In the genomic region with DNA sequence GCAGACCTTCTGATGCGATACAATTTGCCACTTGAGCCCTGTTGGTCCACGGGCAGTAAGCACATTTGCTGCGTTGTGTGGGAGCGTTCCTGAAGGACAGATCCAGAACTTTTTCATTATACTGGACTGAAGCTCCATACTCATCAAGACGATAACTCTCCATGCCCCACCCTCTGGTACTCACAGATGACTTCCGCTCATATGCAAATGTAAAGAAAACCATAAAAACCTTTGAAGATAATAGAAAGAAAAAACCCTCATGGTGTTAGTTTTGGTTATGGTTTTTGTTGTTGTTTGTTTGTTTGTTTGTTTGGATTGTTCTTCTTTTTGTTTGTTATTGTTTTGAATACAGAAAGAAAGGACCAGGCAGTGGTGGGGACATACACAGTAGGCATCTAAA, we compare ENCODE assay signal across 9 mouse cellular contexts.
DNase-seq lines count a peak whose midpoint lies in the region; ATAC-seq and TF ChIP-seq lines count a peak whose summit lies in the region.
"Had no signal": no experiment of that assay in that cellular context is flagged by ENCODE, and none has a peak within 500 bp of the region (broad histone marks: within the 10 kb centered on the region; RNA-seq: fewer than 3 reads in every experiment).

No protein-coding gene starts in this region.

- no peaks in the 10 kb centered on the region for H3K9me3 ChIP-seq in lung, postnatal 0 days (ENCODE audit: low read length)
- H3K9me3 ChIP-seq in limb, embryonic 12.5 days: no peaks in the 10 kb centered on the region
- H3K9me3 ChIP-seq in stomach, embryonic 15.5 days: no peaks in the 10 kb centered on the region

- H3K79me2 ChIP-seq in heart, adult 2 months (replicated peaks; ENCODE audit: control insufficient read depth, insufficient read depth, low read length): no peaks in the 10 kb centered on the region

- H3K4me1 ChIP-seq in heart, adult 2 months (ENCODE audit: control insufficient read depth, insufficient read depth, low read length): peaks cover 5% of the 10 kb centered on the region
- peaks cover 19% of the 10 kb centered on the region for H3K4me1 ChIP-seq in lung, postnatal 0 days (ENCODE audit: insufficient read depth, low read depth, low read length)
- peaks cover 22% of the 10 kb centered on the region for H3K4me1 ChIP-seq in limb, embryonic 12.5 days (replicated peaks)
- H3K4me1 ChIP-seq in stomach, embryonic 15.5 days: peaks cover 25% of the 10 kb centered on the region

- intact Hi-C loops in heart, adult 2 months (cut with DNase I): loop anchor here (5.0 kb wide), 1 partner anchor 155 kb away; no protein-coding TSS in a partner anchor

- no peak for TF ChIP-seq CTCF in heart, adult 2 months (IDR thresholded peaks at IDR 0.05)
- no peak for TF ChIP-seq CTCF in lung, postnatal 0 days (IDR thresholded peaks at IDR 0.05)

- no peaks in the 10 kb centered on the region for H3K27me3 ChIP-seq in heart, adult 2 months (ENCODE audit: control insufficient read depth, insufficient read depth, low read length)
- H3K27me3 ChIP-seq in lung, postnatal 0 days (replicated peaks; ENCODE audit: insufficient read depth, low read length): no peaks in the 10 kb centered on the region
- H3K27me3 ChIP-seq in limb, embryonic 12.5 days: peaks cover 21% of the 10 kb centered on the region
- H3K27me3 ChIP-seq in stomach, embryonic 15.5 days (replicated peaks): no peaks in the 10 kb centered on the region

- ATAC-seq in lung, postnatal 0 days: no peak
- ATAC-seq in limb, embryonic 12.5 days (ENCODE audit: insufficient number of reproducible peaks, insufficient read depth, low FRiP score, low TSS enrichment, low read depth): no peak
- no peak for ATAC-seq in stomach, embryonic 15.5 days (ENCODE audit: insufficient read depth, low FRiP score, low read depth)

- no peak overlapping the region for H3K4me3 ChIP-seq in heart, adult 2 months
- H3K4me3 ChIP-seq in lung, postnatal 0 days (ENCODE audit: low read depth, low read length): no peak overlapping the region
- H3K4me3 ChIP-seq in limb, embryonic 12.5 days (replicated peaks): 0 out of 2 replicates have a peak overlapping the region, but pooled peaks have one; percentile 17
- H3K4me3 ChIP-seq in stomach, embryonic 15.5 days (replicated peaks): no peak overlapping the region

- DNase-seq in heart, adult 2 months: no peak
- DNase-seq in heart, postnatal 4 days: no peak
- no peak for DNase-seq in lung, postnatal 0 days (ENCODE audit: low spot score)
- no peak for DNase-seq in lung, postnatal 4 days
- no peak for DNase-seq in layer of hippocampus, postnatal 25 days (ENCODE audit: extremely low spot score in 1 of 2, low spot score in 1 of 2)
- no peak for DNase-seq in spleen, adult 12 weeks (ENCODE audit: low spot score)
- DNase-seq: cerebellum, adult 11-12 months had no signal

- TF ChIP-seq POLR2A in heart, adult 2 months (IDR thresholded peaks at IDR 0.05; ENCODE audit: insufficient read depth, low read depth, low read length): no peak

- TF ChIP-seq EP300 in heart, adult 2 months (IDR thresholded peaks at IDR 0.05; ENCODE audit: insufficient read depth, low read depth, low read length): no peak
- no peak for TF ChIP-seq EP300 in lung, postnatal 0 days (IDR thresholded peaks at IDR 0.05)

- 45% methylated on average over 6 of the region's 6 CpGs for WGBS in heart, adult 2 months
- WGBS in lung, postnatal 0 days: 30% methylated on average over 6 of the region's 6 CpGs
- 27% methylated on average over 6 of the region's 6 CpGs for WGBS in limb, embryonic 12.5 days
- WGBS in stomach, embryonic 15.5 days: 38% methylated on average over 6 of the region's 6 CpGs

- H3K9ac ChIP-seq in heart, adult 2 months (ENCODE audit: low read depth, low read length): no peak overlapping the region
- no peak overlapping the region for H3K9ac ChIP-seq in lung, postnatal 0 days (replicated peaks; ENCODE audit: low read depth)
- H3K9ac ChIP-seq in limb, embryonic 12.5 days (replicated peaks): no peak overlapping the region
- no peak overlapping the region for H3K9ac ChIP-seq in stomach, embryonic 15.5 days

- H3K36me3 ChIP-seq in heart, adult 2 months (ENCODE audit: control insufficient read depth, insufficient read depth, low read length): no peaks in the 10 kb centered on the region
- no peaks in the 10 kb centered on the region for H3K36me3 ChIP-seq in lung, postnatal 0 days (ENCODE audit: insufficient read depth, low read length)
- no peaks in the 10 kb centered on the region for H3K36me3 ChIP-seq in limb, embryonic 12.5 days
- H3K36me3 ChIP-seq in stomach, embryonic 15.5 days: no peaks in the 10 kb centered on the region

- H3K27ac ChIP-seq in heart, adult 2 months: peak overlapping the region; percentile 85
- no peak overlapping the region for H3K27ac ChIP-seq in lung, postnatal 0 days (ENCODE audit: low read length)
- H3K27ac ChIP-seq in limb, embryonic 12.5 days: no peak overlapping the region
- H3K27ac ChIP-seq in stomach, embryonic 15.5 days: no peak overlapping the region

- peak overlapping the region; percentile 60 for H3K4me2 ChIP-seq in lung, postnatal 0 days (replicated peaks; ENCODE audit: low read depth, low read length)
- H3K4me2 ChIP-seq in limb, embryonic 12.5 days: peak overlapping the region; percentile 64
- peak overlapping the region; percentile 70; the same call in 1 of the 2 replicates for H3K4me2 ChIP-seq in stomach, embryonic 15.5 days
